Mouse (Mus musculus): ENCODE data around the gene Copz1. TPM values are rescaled to one million over a fixed set of nuclear protein-coding genes. Genes with fewer than 3 reads are reported as not detected.

Gene Copz1
- polyA plus RNA-seq, 1 experiment from 2014 or later = 231 TPM

DNA sequence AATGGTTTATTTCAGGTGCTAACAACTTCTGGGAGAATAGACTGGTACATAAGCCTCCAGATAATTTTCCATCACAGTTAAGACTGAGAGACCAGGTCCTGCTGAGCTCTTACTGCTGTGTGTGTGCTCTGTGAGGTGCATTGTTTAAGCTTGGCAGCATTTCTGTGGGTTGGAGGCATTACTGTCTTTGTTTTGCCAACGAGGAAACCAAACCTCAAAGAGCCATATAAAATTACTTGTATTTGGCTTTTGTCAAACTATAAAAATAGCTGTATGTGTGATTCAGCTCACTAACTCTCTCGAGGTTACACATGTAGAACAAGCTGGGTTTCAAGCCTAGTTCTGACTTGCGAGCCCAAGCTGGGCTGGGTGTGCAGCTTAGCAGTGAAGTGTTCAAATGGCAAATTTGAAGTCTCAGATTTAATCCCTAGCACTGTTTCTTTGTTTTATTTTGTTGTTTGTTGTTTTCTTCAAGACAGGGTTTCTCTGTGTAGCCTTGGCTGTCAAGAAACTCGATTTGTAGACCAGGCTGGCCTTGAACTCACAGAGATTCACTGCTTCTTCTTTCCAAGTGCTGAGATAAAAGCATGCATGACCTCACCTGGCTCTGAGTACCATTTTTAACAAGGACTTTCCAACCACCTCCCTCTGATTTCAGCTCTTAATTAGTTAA, 20.3 kb downstream of the Copz1 start:
- Histone ChIP-seq H3K36me3 (ENCODE audit: control insufficient read depth, insufficient read depth, low read length) (peaks cover 50% of the 10 kb centered on the region), H3K27me3 (ENCODE audit: control insufficient read depth, insufficient read depth, low read length) (no peaks in the 10 kb centered on the region), H3K4me3 (replicated peaks; ENCODE audit: low read depth, low read length) (no peak overlapping the region), H3K9ac (replicated peaks; ENCODE audit: low read length) (no peak overlapping the region), H3K4me1 (ENCODE audit: control insufficient read depth, insufficient read depth, low read length) (peaks cover 25% of the 10 kb centered on the region), H3K4me2 (ENCODE audit: low read length) (no peak overlapping the region), H3K27ac (replicated peaks; ENCODE audit: low read depth, low read length) (0 out of 2 replicates have a peak overlapping the region, but pooled peaks have one; percentile 13), H3K9me3 (ENCODE audit: control insufficient read depth, low read length) (no peaks in the 10 kb centered on the region)
- DNase-seq (no peak), ATAC-seq (ENCODE audit: low FRiP score, low TSS enrichment) (no peak)
- WGBS = 96% methylated on average over 4 of the region's 4 CpGs

DNA sequence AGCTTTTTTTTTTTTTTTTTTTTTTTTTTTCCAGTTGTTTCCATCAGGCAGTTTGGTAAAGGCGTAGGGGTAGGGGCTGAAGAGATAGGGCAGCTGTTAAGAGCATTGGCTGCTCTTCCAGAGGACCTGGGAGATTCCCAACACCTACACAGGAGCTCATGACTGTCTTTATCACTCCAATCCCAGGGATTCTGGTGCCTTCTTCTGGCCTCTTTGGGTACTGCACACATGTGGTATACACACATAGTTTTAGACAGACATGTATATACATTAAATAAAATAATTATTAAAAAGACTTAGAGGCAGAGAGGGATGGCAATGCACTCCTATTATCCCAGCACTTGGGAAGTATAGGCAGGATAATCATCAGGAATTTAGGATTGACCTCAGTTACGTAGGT, 20.9 kb downstream of the Copz1 start:
- 100% methylated on average over 2 of the region's 2 CpGs for WGBS
- Histone ChIP-seq H3K9me3 (ENCODE audit: control insufficient read depth, low read length) (no peaks in the 10 kb centered on the region), H3K4me1 (ENCODE audit: control insufficient read depth, insufficient read depth, low read length) (peaks cover 30% of the 10 kb centered on the region), H3K27me3 (ENCODE audit: control insufficient read depth, insufficient read depth, low read length) (no peaks in the 10 kb centered on the region), H3K27ac (replicated peaks; ENCODE audit: low read depth, low read length) (no peak overlapping the region), H3K36me3 (ENCODE audit: control insufficient read depth, insufficient read depth, low read length) (peaks cover 50% of the 10 kb centered on the region), H3K9ac (replicated peaks; ENCODE audit: low read length) (no peak overlapping the region), H3K4me2 (ENCODE audit: low read length) (no peak overlapping the region), H3K4me3 (replicated peaks; ENCODE audit: low read depth, low read length) (no peak overlapping the region)
- ATAC-seq (ENCODE audit: low FRiP score, low TSS enrichment) (no peak), DNase-seq (no peak)

DNA sequence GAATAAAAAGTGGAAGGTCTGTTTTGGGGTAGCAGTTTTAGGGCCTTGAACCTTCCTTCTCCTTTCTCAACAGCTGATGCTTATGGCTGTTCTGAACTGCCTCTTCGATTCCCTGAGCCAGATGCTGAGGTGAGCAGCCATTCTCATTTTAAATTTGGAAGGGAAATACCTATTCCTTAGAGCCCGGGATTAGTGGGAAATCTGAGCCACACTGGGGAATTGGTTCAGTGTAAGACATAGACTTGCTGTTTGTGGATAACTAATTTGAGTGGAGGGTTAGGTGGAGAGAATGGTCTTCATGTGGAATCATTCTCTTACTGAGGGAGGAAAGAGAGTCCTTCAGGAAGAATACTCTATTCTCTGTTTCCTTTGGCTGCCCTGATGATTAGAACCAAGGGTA, 22.1 kb downstream of the Copz1 start:
- no peak overlapping the region for H3K9ac ChIP-seq (replicated peaks; ENCODE audit: low read length)
- WGBS = 81% methylated on average over 2 of the region's 2 CpGs
- H3K27me3 ChIP-seq (ENCODE audit: control insufficient read depth, insufficient read depth, low read length) = no peaks in the 10 kb centered on the region
- DNase-seq = no peak
- ATAC-seq (ENCODE audit: low FRiP score, low TSS enrichment) = no peak
- peaks cover 40% of the 10 kb centered on the region for H3K4me1 ChIP-seq (ENCODE audit: control insufficient read depth, insufficient read depth, low read length)
- no peak overlapping the region for H3K4me3 ChIP-seq (replicated peaks; ENCODE audit: low read depth, low read length)
- no peak overlapping the region for H3K4me2 ChIP-seq (ENCODE audit: low read length)
- H3K9me3 ChIP-seq (ENCODE audit: control insufficient read depth, low read length) = no peaks in the 10 kb centered on the region
- H3K36me3 ChIP-seq (ENCODE audit: control insufficient read depth, insufficient read depth, low read length) = peaks cover 40% of the 10 kb centered on the region
- H3K27ac ChIP-seq (replicated peaks; ENCODE audit: low read depth, low read length) = no peak overlapping the region

DNA sequence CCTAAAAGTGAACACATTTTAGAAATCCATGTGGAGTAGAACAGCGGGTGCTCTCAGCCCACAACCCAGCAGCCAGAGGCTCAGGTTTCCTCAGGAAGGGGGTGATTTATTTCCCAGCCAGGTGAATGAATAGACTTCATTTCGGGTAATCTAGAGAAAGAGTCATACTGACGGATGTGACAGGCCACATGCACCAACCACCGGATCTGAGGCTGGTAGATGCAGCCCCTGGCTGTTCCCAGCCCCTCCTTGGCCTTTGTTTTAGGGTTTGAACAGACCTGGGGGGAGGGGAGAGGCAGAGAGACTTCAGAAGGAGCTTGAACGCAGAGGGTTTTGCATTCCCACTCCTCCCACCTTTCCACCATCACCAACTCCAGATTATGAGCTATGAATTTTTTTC, 23.3 kb downstream of the Copz1 start:
- Histone ChIP-seq H3K4me3 (replicated peaks; ENCODE audit: low read depth, low read length) (no peak overlapping the region), H3K9me3 (ENCODE audit: control insufficient read depth, low read length) (no peaks in the 10 kb centered on the region), H3K27ac (replicated peaks; ENCODE audit: low read depth, low read length) (peak overlapping the region; percentile 98; the same call in 1 of the 2 replicates), H3K27me3 (ENCODE audit: control insufficient read depth, insufficient read depth, low read length) (no peaks in the 10 kb centered on the region), H3K4me1 (ENCODE audit: control insufficient read depth, insufficient read depth, low read length) (peaks cover 48% of the 10 kb centered on the region), H3K36me3 (ENCODE audit: control insufficient read depth, insufficient read depth, low read length) (peaks cover 32% of the 10 kb centered on the region), H3K4me2 (ENCODE audit: low read length) (no peak overlapping the region), H3K9ac (replicated peaks; ENCODE audit: low read length) (no peak overlapping the region)
- ATAC-seq (ENCODE audit: low FRiP score, low TSS enrichment) (no peak), DNase-seq (no peak)
- WGBS = 10% methylated on average over 5 of the region's 5 CpGs

DNA sequence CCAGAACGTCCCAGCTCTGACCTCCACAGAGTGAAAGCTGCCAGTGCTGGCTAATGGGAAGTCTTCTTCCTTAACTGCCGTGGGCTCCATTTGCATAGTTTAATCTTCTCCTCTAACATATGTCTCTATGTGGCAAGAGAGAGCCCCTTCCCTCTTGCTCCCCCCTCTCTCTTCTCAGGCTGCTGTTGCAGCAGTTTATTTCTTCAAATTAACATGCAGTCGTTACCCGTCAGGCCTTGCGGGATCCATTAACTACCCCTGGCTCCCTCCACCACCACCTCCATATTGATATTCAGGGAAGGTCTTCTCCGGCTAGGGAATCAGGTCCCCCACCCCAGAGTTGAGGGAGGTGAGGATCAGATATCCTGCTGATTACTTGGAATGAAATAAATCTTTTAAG, 24.8 kb downstream of the Copz1 start:
- 37% methylated on average over 6 of the region's 6 CpGs for WGBS
- no peaks in the 10 kb centered on the region for H3K27me3 ChIP-seq (ENCODE audit: control insufficient read depth, insufficient read depth, low read length)
- no peak overlapping the region for H3K4me2 ChIP-seq (ENCODE audit: low read length)
- H3K4me1 ChIP-seq (ENCODE audit: control insufficient read depth, insufficient read depth, low read length) = peaks cover 62% of the 10 kb centered on the region
- no peak overlapping the region for H3K9ac ChIP-seq (replicated peaks; ENCODE audit: low read length)
- H3K4me3 ChIP-seq (replicated peaks; ENCODE audit: low read depth, low read length) = no peak overlapping the region
- H3K27ac ChIP-seq (replicated peaks; ENCODE audit: low read depth, low read length) = peak overlapping the region; percentile 98
- DNase-seq (peak; percentile 60), ATAC-seq (ENCODE audit: low FRiP score, low TSS enrichment) (no peak)
- no peaks in the 10 kb centered on the region for H3K9me3 ChIP-seq (ENCODE audit: control insufficient read depth, low read length)
- peaks cover 18% of the 10 kb centered on the region for H3K36me3 ChIP-seq (ENCODE audit: control insufficient read depth, insufficient read depth, low read length)

DNA sequence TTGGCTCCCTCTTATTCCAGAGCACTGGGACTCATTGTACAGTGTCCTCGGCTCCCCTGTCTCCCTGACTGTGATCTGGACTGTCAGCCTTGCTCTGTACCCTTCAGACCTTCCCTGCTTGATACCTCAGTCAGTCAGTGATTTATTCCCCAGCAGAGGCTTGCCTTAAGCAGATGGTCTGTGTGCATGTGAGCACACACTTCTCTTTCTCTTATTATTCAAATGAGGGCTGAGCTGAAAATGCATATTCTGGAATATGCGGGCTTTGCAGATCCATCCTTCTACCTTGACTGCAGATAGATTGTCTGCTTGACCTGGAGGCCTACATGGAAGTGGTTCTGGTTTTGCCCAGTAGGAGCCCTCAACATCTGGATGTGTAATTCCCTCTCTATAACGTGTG, 25.5 kb downstream of the Copz1 start:
- Histone ChIP-seq H3K4me2 (ENCODE audit: low read length) (no peak overlapping the region), H3K4me1 (ENCODE audit: control insufficient read depth, insufficient read depth, low read length) (peaks cover 69% of the 10 kb centered on the region), H3K4me3 (replicated peaks; ENCODE audit: low read depth, low read length) (no peak overlapping the region), H3K27me3 (ENCODE audit: control insufficient read depth, insufficient read depth, low read length) (no peaks in the 10 kb centered on the region), H3K27ac (replicated peaks; ENCODE audit: low read depth, low read length) (peak overlapping the region; percentile 98), H3K36me3 (ENCODE audit: control insufficient read depth, insufficient read depth, low read length) (peaks cover 11% of the 10 kb centered on the region), H3K9me3 (ENCODE audit: control insufficient read depth, low read length) (no peaks in the 10 kb centered on the region), H3K9ac (replicated peaks; ENCODE audit: low read length) (0 out of 2 replicates have a peak overlapping the region, but pooled peaks have one; percentile 13)
- ATAC-seq (ENCODE audit: low FRiP score, low TSS enrichment) (no peak), DNase-seq (no peak)
- 45% methylated on average over 3 of the region's 3 CpGs for WGBS

DNA sequence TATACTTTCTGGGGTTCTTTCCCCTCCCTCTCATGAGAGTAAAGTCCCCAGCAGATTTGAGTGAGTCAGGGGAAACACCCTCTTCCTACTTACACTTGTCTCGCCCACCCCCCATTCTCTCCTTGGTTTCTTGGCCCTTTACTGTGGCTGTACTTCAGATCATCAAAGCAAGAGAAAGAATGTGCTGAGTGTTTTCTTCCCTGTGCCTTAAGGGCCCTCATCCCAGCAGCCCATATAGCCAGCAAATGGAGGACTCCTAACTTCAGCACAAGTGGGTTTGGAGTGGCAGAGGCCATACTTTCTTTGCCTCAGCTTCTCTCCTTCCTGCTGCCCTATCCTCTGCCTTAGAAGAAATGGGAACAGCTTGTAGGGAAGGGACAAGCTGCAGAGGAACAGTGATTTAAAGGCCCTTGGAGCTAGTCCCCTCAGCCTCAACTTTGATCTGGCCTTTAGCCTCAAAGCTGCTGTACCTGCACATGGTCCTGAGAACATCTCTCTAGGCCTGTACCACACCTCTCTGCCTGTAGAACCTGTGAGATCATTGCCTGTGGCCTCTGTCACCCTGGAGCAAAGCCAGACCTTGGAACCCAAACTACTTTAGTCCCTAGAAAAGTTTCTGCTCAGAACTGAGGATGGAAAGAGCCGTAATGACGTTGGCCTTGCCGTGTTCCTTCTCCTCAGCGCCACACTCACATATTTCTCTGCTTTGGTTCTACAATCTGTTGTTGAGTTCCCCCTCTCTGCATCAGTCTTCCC, 26.5 kb downstream of the Copz1 start:
- 76% methylated on average over 5 of the region's 5 CpGs for WGBS

DNA sequence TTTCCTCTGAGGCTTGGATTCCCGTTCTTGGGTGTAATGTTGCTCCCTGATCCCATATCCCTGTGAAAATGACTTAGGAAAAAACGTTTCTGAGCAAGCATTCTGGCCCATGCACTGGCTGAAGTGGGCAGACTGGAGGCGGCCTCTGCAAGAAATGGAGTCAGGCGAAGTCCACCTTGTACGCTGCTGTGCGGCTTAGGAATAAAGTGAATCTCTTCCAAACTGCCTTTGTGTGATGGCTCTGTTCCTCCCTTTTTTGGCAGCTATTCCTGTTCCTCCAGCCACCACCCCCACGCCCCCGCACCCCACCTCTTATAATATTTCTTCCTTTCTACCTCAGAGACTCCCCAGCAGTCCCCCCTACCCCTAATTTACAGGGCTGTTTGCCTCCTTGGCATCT, 27.1 kb downstream of the Copz1 start:
- DNase-seq (peak; percentile 68), ATAC-seq (ENCODE audit: low FRiP score, low TSS enrichment) (0 out of 2 replicates have a peak, but pooled peaks have one; percentile 3)
- Histone ChIP-seq H3K4me2 (ENCODE audit: low read length) (peak overlapping the region; percentile 52), H3K4me1 (ENCODE audit: control insufficient read depth, insufficient read depth, low read length) (peaks cover 85% of the 10 kb centered on the region), H3K4me3 (replicated peaks; ENCODE audit: low read depth, low read length) (peak overlapping the region; percentile 16; the same call in 1 of the 2 replicates), H3K27ac (replicated peaks; ENCODE audit: low read depth, low read length) (peak overlapping the region; percentile 98), H3K9me3 (ENCODE audit: control insufficient read depth, low read length) (no peaks in the 10 kb centered on the region), H3K36me3 (ENCODE audit: control insufficient read depth, insufficient read depth, low read length) (peaks cover 6% of the 10 kb centered on the region), H3K27me3 (ENCODE audit: control insufficient read depth, insufficient read depth, low read length) (no peaks in the 10 kb centered on the region), H3K9ac (replicated peaks; ENCODE audit: low read length) (peak overlapping the region; percentile 42)
- WGBS = 11% methylated on average over 8 of the region's 8 CpGs

More for the DNA sequence above, 26.5 kb downstream of the Copz1 start:
- Histone ChIP-seq H3K27me3 (ENCODE audit: control insufficient read depth, insufficient read depth, low read length) (no peaks in the 10 kb centered on the region), H3K9me3 (ENCODE audit: control insufficient read depth, low read length) (no peaks in the 10 kb centered on the region), H3K36me3 (ENCODE audit: control insufficient read depth, insufficient read depth, low read length) (peaks cover 6% of the 10 kb centered on the region), H3K4me1 (ENCODE audit: control insufficient read depth, insufficient read depth, low read length) (peaks cover 79% of the 10 kb centered on the region), H3K27ac (replicated peaks; ENCODE audit: low read depth, low read length) (peak overlapping the region; percentile 98), H3K4me2 (ENCODE audit: low read length) (peak overlapping the region; percentile 52), H3K9ac (replicated peaks; ENCODE audit: low read length) (peak overlapping the region; percentile 42), H3K4me3 (replicated peaks; ENCODE audit: low read depth, low read length) (0 out of 2 replicates have a peak overlapping the region, but pooled peaks have one; percentile 16)
- DNase-seq = no peak
- no peak for ATAC-seq (ENCODE audit: low FRiP score, low TSS enrichment)

Data from midbrain, embryonic 14.5 days (tissue).